Comparison of ENCODE assay signal across 7 mouse cellular contexts in the genomic region with DNA sequence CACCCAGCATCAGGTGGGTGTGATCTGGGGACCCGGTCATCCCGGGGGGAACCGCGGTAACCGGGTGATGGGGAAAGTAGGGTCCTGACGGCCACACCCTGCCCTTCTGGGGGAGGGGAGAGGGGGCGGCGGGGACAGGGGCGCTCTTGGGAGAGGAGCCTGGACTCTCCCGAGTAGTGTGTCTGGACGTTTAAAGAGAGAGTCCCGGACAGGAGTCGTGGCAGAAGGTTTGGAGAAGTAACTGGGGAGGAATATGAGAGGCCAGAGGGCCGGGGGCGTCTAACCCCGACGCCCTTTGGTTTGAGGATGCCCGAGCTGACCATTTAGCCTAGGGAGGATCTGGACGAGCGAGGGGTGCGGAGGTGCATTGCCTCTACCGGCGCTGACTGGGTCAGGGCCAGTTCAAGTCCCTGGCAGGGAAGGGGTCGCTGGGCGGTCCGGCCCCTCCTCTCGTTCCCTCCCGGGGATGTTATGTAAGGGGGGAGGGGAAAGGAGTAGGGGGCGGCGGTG. TPM values are rescaled to one million over a fixed set of nuclear protein-coding genes. Genes with fewer than 3 reads are reported as not detected.
DNase-seq lines count a peak whose midpoint lies in the region; ATAC-seq and TF ChIP-seq lines count a peak whose summit lies in the region.

No protein-coding gene starts in this region.

- H3K27me3 ChIP-seq in lung, embryonic 16.5 days (ENCODE audit: control insufficient read depth, insufficient read depth, low read depth, low read length) = no peaks in the 10 kb centered on the region
- no peaks in the 10 kb centered on the region for H3K27me3 ChIP-seq in embryonic facial prominence, embryonic 13.5 days
- H3K27me3 ChIP-seq in hindbrain, postnatal 0 days (ENCODE audit: insufficient read depth, low read length) = no peaks in the 10 kb centered on the region
- H3K27me3 ChIP-seq in neural tube, embryonic 12.5 days (replicated peaks) = no peaks in the 10 kb centered on the region; the same call in 1 of the 2 replicates

- peaks cover 30% of the 10 kb centered on the region for H3K4me1 ChIP-seq in lung, embryonic 16.5 days (replicated peaks; ENCODE audit: control insufficient read depth, insufficient read depth, low read length)
- H3K4me1 ChIP-seq in embryonic facial prominence, embryonic 13.5 days = peaks cover 34% of the 10 kb centered on the region
- peaks cover 21% of the 10 kb centered on the region for H3K4me1 ChIP-seq in hindbrain, postnatal 0 days (ENCODE audit: insufficient read depth, low read length)
- H3K4me1 ChIP-seq in neural tube, embryonic 12.5 days = peaks cover 24% of the 10 kb centered on the region

- peak overlapping the region; percentile 73 for H3K9ac ChIP-seq in lung, embryonic 16.5 days (ENCODE audit: low read length)
- H3K9ac ChIP-seq in embryonic facial prominence, embryonic 13.5 days = peak overlapping the region; percentile 68
- H3K9ac ChIP-seq in hindbrain, postnatal 0 days (replicated peaks; ENCODE audit: low read length) = peak overlapping the region; percentile 71
- peak overlapping the region; percentile 76 for H3K9ac ChIP-seq in neural tube, embryonic 12.5 days

- no peak for DNase-seq in lung, postnatal 25 days (ENCODE audit: low spot score)
- DNase-seq in hindbrain, postnatal 0 days (ENCODE audit: low spot score) = no peak
- no peak for DNase-seq in left cerebral cortex, adult 9 months (ENCODE audit: low spot score in 2 of 2)
- DNase-seq in cerebellum, postnatal 25 days = no peak

- peak overlapping the region; percentile 69 for H3K27ac ChIP-seq in lung, embryonic 16.5 days (ENCODE audit: low read length)
- peak overlapping the region; percentile 82 for H3K27ac ChIP-seq in embryonic facial prominence, embryonic 13.5 days
- peak overlapping the region; percentile 75; the same call in 1 of the 2 replicates for H3K27ac ChIP-seq in hindbrain, postnatal 0 days
- H3K27ac ChIP-seq in neural tube, embryonic 12.5 days = 0 out of 2 replicates have a peak overlapping the region, but pooled peaks have one; percentile 1

- peaks cover 4% of the 10 kb centered on the region; the same call in 1 of the 2 replicates for H3K36me3 ChIP-seq in lung, embryonic 16.5 days (ENCODE audit: control insufficient read depth, insufficient read depth, low read length)
- H3K36me3 ChIP-seq in embryonic facial prominence, embryonic 13.5 days = peaks cover 11% of the 10 kb centered on the region
- peaks cover 11% of the 10 kb centered on the region for H3K36me3 ChIP-seq in hindbrain, postnatal 0 days (ENCODE audit: insufficient read depth, low read length)
- H3K36me3 ChIP-seq in neural tube, embryonic 12.5 days = peaks cover 16% of the 10 kb centered on the region

- peak; percentile 1; the same call in 1 of the 2 replicates for ATAC-seq in lung, embryonic 16.5 days (ENCODE audit: low read depth)
- no peak; the same call in 1 of the 2 replicates for ATAC-seq in embryonic facial prominence, embryonic 13.5 days (ENCODE audit: insufficient number of reproducible peaks, insufficient read depth, low FRiP score, low TSS enrichment, low read depth)
- peak; percentile 37 for ATAC-seq in hindbrain, postnatal 0 days
- peak; percentile 52 for ATAC-seq in neural tube, embryonic 12.5 days (ENCODE audit: low FRiP score, low read depth)

- TF ChIP-seq CTCF in hindbrain, postnatal 0 days (IDR thresholded peaks at IDR 0.05; ENCODE audit: low read depth) = no peak

- peak overlapping the region; percentile 84 for H3K4me3 ChIP-seq in lung, embryonic 16.5 days (ENCODE audit: low read length)
- H3K4me3 ChIP-seq in embryonic facial prominence, embryonic 13.5 days = peak overlapping the region; percentile 64
- peak overlapping the region; percentile 91 for H3K4me3 ChIP-seq in hindbrain, postnatal 0 days (ENCODE audit: low read length)
- peak overlapping the region; percentile 63 for H3K4me3 ChIP-seq in neural tube, embryonic 12.5 days

- H3K9me3 ChIP-seq in lung, embryonic 16.5 days (ENCODE audit: control insufficient read depth, low read length) = peaks cover 3% of the 10 kb centered on the region
- H3K9me3 ChIP-seq in embryonic facial prominence, embryonic 13.5 days = no peaks in the 10 kb centered on the region
- no peaks in the 10 kb centered on the region for H3K9me3 ChIP-seq in hindbrain, postnatal 0 days (ENCODE audit: low read length)
- no peaks in the 10 kb centered on the region for H3K9me3 ChIP-seq in neural tube, embryonic 12.5 days

- peak overlapping the region; percentile 98 for H3K4me2 ChIP-seq in lung, embryonic 16.5 days (ENCODE audit: low read depth, low read length)
- peak overlapping the region; percentile 98 for H3K4me2 ChIP-seq in embryonic facial prominence, embryonic 13.5 days
- peak overlapping the region; percentile 98 for H3K4me2 ChIP-seq in hindbrain, postnatal 0 days (ENCODE audit: low read depth, low read length)
- peak overlapping the region; percentile 98 for H3K4me2 ChIP-seq in neural tube, embryonic 12.5 days (replicated peaks)

- 1% methylated on average over 30 of the region's 30 CpGs for WGBS in lung, embryonic 16.5 days
- WGBS in embryonic facial prominence, embryonic 13.5 days = under 1% methylated on average over 29 of the region's 30 CpGs
- WGBS in hindbrain, postnatal 0 days = under 1% methylated on average over 23 of the region's 30 CpGs
- WGBS in neural tube, embryonic 12.5 days = under 1% methylated on average over 29 of the region's 30 CpGs

RNA-seq across cellular contexts. Expression of gene Tlcd2, which starts 0.3 kb away (rescaled TPM):
- 16.7 and 17.1 TPM in 2 replicates for polyA plus RNA-seq in lung, embryonic 16.5 days (2015; fragmentation: Nextera tagmentation; extraction: Ambion mirVana)
- polyA plus RNA-seq in embryonic facial prominence, embryonic 13.5 days (2015; fragmentation: Nextera tagmentation; extraction: Ambion mirVana) = 37.9 and 38.9 TPM in 2 replicates
- 1.0 and 3.4 TPM in 2 replicates for total RNA-seq in hindbrain, postnatal 0 days (2014; rRNA removed)
- 1.5 and 1.6 TPM in 2 replicates for polyA plus RNA-seq in hindbrain, postnatal 0 days (2015; fragmentation: Nextera tagmentation; extraction: Ambion mirVana)
- 8.3 and 8.6 TPM in 2 replicates for polyA plus RNA-seq in neural tube, embryonic 12.5 days (2016; fragmentation: Nextera tagmentation; extraction: Ambion mirVana)

RNA-seq across cellular contexts. Expression of gene Wdr81, which starts 7.3 kb away (rescaled TPM):
- polyA plus RNA-seq in lung, embryonic 16.5 days (2015; fragmentation: Nextera tagmentation; extraction: Ambion mirVana) = 5.3 and 5.9 TPM in 2 replicates
- 5.3 and 7.1 TPM in 2 replicates for polyA plus RNA-seq in embryonic facial prominence, embryonic 13.5 days (2015; fragmentation: Nextera tagmentation; extraction: Ambion mirVana)
- total RNA-seq in hindbrain, postnatal 0 days (2014; rRNA removed) = 19.4 and 20.4 TPM in 2 replicates
- 3.9 and 4.1 TPM in 2 replicates for polyA plus RNA-seq in hindbrain, postnatal 0 days (2015; fragmentation: Nextera tagmentation; extraction: Ambion mirVana)
- polyA plus RNA-seq in neural tube, embryonic 12.5 days (2016; fragmentation: Nextera tagmentation; extraction: Ambion mirVana) = 8.2 and 9.0 TPM in 2 replicates

RNA-seq across cellular contexts. Expression of gene Serpinf2, which starts 22.4 kb away (rescaled TPM):
- polyA plus RNA-seq in lung, embryonic 16.5 days (2015; fragmentation: Nextera tagmentation; extraction: Ambion mirVana) = 0.95 and 9.2 TPM in 2 replicates
- 0.13 and 6.7 TPM in 2 replicates for polyA plus RNA-seq in embryonic facial prominence, embryonic 13.5 days (2015; fragmentation: Nextera tagmentation; extraction: Ambion mirVana)
- 0.05 TPM in 1 of 2 replicates, not detected in the other for total RNA-seq in hindbrain, postnatal 0 days (2014; rRNA removed)
- polyA plus RNA-seq in hindbrain, postnatal 0 days (2015; fragmentation: Nextera tagmentation; extraction: Ambion mirVana) = not detected in 2 replicates
- polyA plus RNA-seq in neural tube, embryonic 12.5 days (2016; fragmentation: Nextera tagmentation; extraction: Ambion mirVana) = 0.18 and 0.40 TPM in 2 replicates

RNA-seq across cellular contexts. Expression of gene Prpf8, which starts 24.8 kb away (rescaled TPM):
- 46.0 and 47.6 TPM in 2 replicates for polyA plus RNA-seq in lung, embryonic 16.5 days (2015; fragmentation: Nextera tagmentation; extraction: Ambion mirVana)
- 62.5 and 63.1 TPM in 2 replicates for polyA plus RNA-seq in embryonic facial prominence, embryonic 13.5 days (2015; fragmentation: Nextera tagmentation; extraction: Ambion mirVana)
- 118 and 126 TPM in 2 replicates for total RNA-seq in hindbrain, postnatal 0 days (2014; rRNA removed)
- 25.9 and 29.4 TPM in 2 replicates for polyA plus RNA-seq in hindbrain, postnatal 0 days (2015; fragmentation: Nextera tagmentation; extraction: Ambion mirVana)
- polyA plus RNA-seq in neural tube, embryonic 12.5 days (2016; fragmentation: Nextera tagmentation; extraction: Ambion mirVana) = 68.3 and 69.2 TPM in 2 replicates

RNA-seq across cellular contexts. Expression of gene Serpinf1, which starts 39.3 kb away (rescaled TPM):
- polyA plus RNA-seq in lung, embryonic 16.5 days (2015; fragmentation: Nextera tagmentation; extraction: Ambion mirVana) = 61.3 and 67.5 TPM in 2 replicates
- 259 and 277 TPM in 2 replicates for polyA plus RNA-seq in embryonic facial prominence, embryonic 13.5 days (2015; fragmentation: Nextera tagmentation; extraction: Ambion mirVana)
- 56.6 and 57.6 TPM in 2 replicates for total RNA-seq in hindbrain, postnatal 0 days (2014; rRNA removed)
- 41.5 and 47.1 TPM in 2 replicates for polyA plus RNA-seq in hindbrain, postnatal 0 days (2015; fragmentation: Nextera tagmentation; extraction: Ambion mirVana)
- 72.8 and 73.2 TPM in 2 replicates for polyA plus RNA-seq in neural tube, embryonic 12.5 days (2016; fragmentation: Nextera tagmentation; extraction: Ambion mirVana)

Comparison
In these comparisons a context has a peak if more than half of its experiments do, and no peak if none do; other contexts are left out.
1. H3K27ac ChIP-seq: peak in every context shown above with its lines; median percentile 82 in embryonic facial prominence, embryonic 13.5 days; 75 in hindbrain, postnatal 0 days; 69 in lung, embryonic 16.5 days; 1 in neural tube, embryonic 12.5 days.